Mouse (Mus musculus) mammary gland, adult 2 months (tissue): ENCODE data around the gene Scgb1a1. TPM values are rescaled to one million over a fixed set of nuclear protein-coding genes. Genes with fewer than 3 reads are reported as not detected.

Source experiments
- polyA plus RNA-seq: library from polyadenylated mRNA; depleted of rRNA; stranded (reverse); fragments of >200 nt; gene quantifications from 2 replicates; pipeline ENCODE4 v1.2.3, GENCODE M21; 2012; ENCODE audit warnings: low replicate concordance; rRNA removed

Scgb1a1 gene
- polyA plus RNA-seq = 32.8 and 35.9 TPM in 2 replicates

DNA sequence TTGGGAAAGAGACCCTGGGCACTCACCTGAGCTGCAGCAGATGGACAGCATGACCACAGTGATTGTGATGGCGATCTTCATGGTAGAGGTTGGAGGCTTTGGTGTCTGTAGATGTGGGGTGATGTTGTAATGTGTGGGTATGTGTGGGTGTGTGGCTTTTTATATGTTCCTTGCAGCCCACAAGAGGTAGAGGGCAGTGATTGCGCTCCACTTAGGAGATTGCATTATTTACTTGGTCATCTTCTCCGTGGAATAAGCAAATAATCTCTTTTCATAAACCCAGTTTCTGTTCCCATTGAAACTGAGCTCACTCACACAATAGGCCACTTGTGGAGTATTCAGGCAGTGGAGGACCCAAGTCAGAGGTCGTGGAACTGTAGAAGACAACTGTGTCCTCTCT lies at the start of gene Scgb1a1:
TSS of gene Scgb1a1 (minus strand) at position 138 of the 400 bp plus-strand sequence.

DNA sequence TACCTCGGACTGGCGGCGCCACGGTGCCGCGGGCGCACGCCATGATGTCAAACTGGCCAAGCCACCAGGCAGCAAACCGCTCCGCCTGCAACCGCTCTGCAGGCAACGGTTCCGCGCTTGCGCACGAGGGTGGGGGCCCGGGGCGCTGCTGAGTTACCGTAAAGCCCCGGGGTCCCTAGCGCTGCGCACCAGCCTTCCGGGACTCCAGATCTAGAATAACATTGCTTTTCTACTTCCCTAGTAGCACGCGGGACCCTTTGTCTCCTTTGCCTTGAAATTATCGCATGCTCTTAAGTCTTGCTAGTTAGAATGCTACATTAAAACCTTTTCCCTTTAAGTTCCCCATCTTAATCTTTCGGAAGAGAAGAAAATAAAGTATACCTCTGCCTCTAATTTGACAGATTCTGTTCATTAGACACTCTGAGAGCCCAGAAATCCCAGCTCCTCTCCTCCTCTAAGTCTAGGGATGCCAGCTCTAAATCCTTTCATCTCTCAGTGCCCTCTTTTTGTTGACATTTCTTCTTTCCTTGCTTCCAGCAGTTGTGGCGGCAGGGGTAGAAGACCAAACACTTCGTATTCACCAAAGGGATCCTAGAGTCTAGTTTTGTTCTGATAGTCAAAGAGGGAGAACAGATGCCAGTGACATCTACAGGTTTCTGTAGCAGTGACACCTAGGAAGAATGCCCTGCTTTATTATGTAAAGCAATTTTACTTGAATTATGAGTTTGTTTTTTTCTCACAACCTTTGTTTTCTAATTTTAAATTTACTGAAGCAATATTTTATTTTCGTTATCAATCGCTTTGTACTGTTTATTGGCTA lies 48.0 kb upstream of the Scgb1a1 start, which contains the start of gene Asrgl1:
TSS of gene Asrgl1 (minus strand) at position 125 of the 820 bp plus-strand sequence.

Other genes with a start within 250 kb of the Scgb1a1 start
- 0.34 and 0.65 TPM in 2 replicates for gene Gng3, start 248.8 kb downstream of the Scgb1a1 start, polyA plus RNA-seq
- 14.0 and 20.9 TPM in 2 replicates for gene Lrrn4cl, start 237.2 kb downstream of the Scgb1a1 start, polyA plus RNA-seq
- gene Ubxn1, start 216.5 kb downstream of the Scgb1a1 start, polyA plus RNA-seq = 98.5 and 113 TPM in 2 replicates
- gene Uqcc3, start 207.0 kb downstream of the Scgb1a1 start, polyA plus RNA-seq = 24.0 and 25.0 TPM in 2 replicates
- 1.1 and 3.0 TPM in 2 replicates for gene Lbhd1, start 204.2 kb downstream of the Scgb1a1 start, polyA plus RNA-seq
- not detected in 2 replicates for gene Gm49403, start 204.0 kb downstream of the Scgb1a1 start, polyA plus RNA-seq
- gene 1810009A15Rik, start 199.1 kb downstream of the Scgb1a1 start, polyA plus RNA-seq = 9.6 and 10.3 TPM in 2 replicates
- gene Gm49416, start 199.0 kb downstream of the Scgb1a1 start, polyA plus RNA-seq = not detected in 2 replicates
- gene Ints5, start 195.0 kb downstream of the Scgb1a1 start, polyA plus RNA-seq = 28.9 and 29.0 TPM in 2 replicates
- 97.1 and 165 TPM in 2 replicates for gene Ganab, start 189.9 kb downstream of the Scgb1a1 start, polyA plus RNA-seq
- 79.0 and 149 TPM in 2 replicates for gene B3gat3, start 167.6 kb downstream of the Scgb1a1 start, polyA plus RNA-seq
- gene Rom1, start 158.6 kb downstream of the Scgb1a1 start, polyA plus RNA-seq = 15.7 and 17.6 TPM in 2 replicates
- 70.7 and 78.1 TPM in 2 replicates for gene Eml3, start 158.4 kb downstream of the Scgb1a1 start, polyA plus RNA-seq
- 17.1 and 24.8 TPM in 2 replicates for gene Mta2, start 146.1 kb downstream of the Scgb1a1 start, polyA plus RNA-seq
- 20.2 and 22.1 TPM in 2 replicates for gene Tut1, start 134.1 kb downstream of the Scgb1a1 start, polyA plus RNA-seq
- gene Eef1g, start 120.9 kb downstream of the Scgb1a1 start, polyA plus RNA-seq = 173 and 301 TPM in 2 replicates
- gene Ahnak, start 98.7 kb downstream of the Scgb1a1 start, polyA plus RNA-seq = 27.4 and 46.3 TPM in 2 replicates
- 2.2 and 3.0 TPM in 2 replicates for gene Asrgl1, start 47.7 kb upstream of the Scgb1a1 start, polyA plus RNA-seq